Mouse (Mus musculus): ENCODE measurements around the gene Pcgf1. TPM values are rescaled to one million over a fixed set of nuclear protein-coding genes. Genes with fewer than 3 reads are reported as not detected.
A peak's percentile ranks its signal among the peaks of the same experiment; 100 is the strongest.

Gene Pcgf1
- polyA plus RNA-seq, 1 experiment from 2014 or later: 56.3 TPM

GRCm38 (mm10) chr6:83068706-83069487, 8.8 kb upstream of the Pcgf1 start:
- Histone ChIP-seq H3K9me3 (no peaks in the 10 kb centered on the region), H3K36me3 (replicated peaks) (no peaks in the 10 kb centered on the region), H3K4me2 (peak overlapping the region; percentile 38), H3K9ac (no peak overlapping the region), H3K27me3 (replicated peaks) (peaks cover 94% of the 10 kb centered on the region), H3K4me1 (peaks cover 27% of the 10 kb centered on the region), H3K4me3 (peak overlapping the region; percentile 25), H3K27ac (no peak overlapping the region)
- under 1% methylated on average over 81 of the region's 81 CpGs for WGBS
- ATAC-seq (replicated peaks): no peak

GRCm38 (mm10) chr6:83069488-83070246, 8.0 kb upstream of the Pcgf1 start:
- peak; percentile 51 for ATAC-seq (replicated peaks)
- no peaks in the 10 kb centered on the region for H3K9me3 ChIP-seq
- no peak overlapping the region for H3K9ac ChIP-seq
- WGBS: 1% methylated on average over 69 of the region's 69 CpGs
- no peak overlapping the region for H3K4me2 ChIP-seq
- peaks cover 94% of the 10 kb centered on the region for H3K27me3 ChIP-seq (replicated peaks)
- H3K36me3 ChIP-seq (replicated peaks): no peaks in the 10 kb centered on the region
- H3K27ac ChIP-seq: no peak overlapping the region
- H3K4me3 ChIP-seq: 0 out of 2 replicates have a peak overlapping the region, but pooled peaks have one; percentile 2
- peaks cover 27% of the 10 kb centered on the region for H3K4me1 ChIP-seq

- ATAC-seq (replicated peaks): no peak
- H3K27ac ChIP-seq: no peak within 1 kb of the TSS
- WGBS: 0% methylated on average over 9 of the region's 10 CpGs
- H3K4me1 ChIP-seq: peaks cover 27% of the 10 kb centered on the region
- no peak within 1 kb of the TSS for H3K4me2 ChIP-seq
- H3K4me3 ChIP-seq: peak within 1 kb of the TSS; percentile 25
- no peaks in the 10 kb centered on the region for H3K36me3 ChIP-seq (replicated peaks)
- H3K9me3 ChIP-seq: no peaks in the 10 kb centered on the region
- H3K27me3 ChIP-seq (replicated peaks): peaks cover 94% of the 10 kb centered on the region
- H3K9ac ChIP-seq: no peak within 1 kb of the TSS
Measured at GRCm38 (mm10) chr6:83070247-83070310, 7.6 kb upstream of the Pcgf1 start, which contains the start of gene Tlx2. TSS of gene Tlx2 (minus strand) at chr6:83070293.

- WGBS: 1% methylated on average over 56 of the region's 58 CpGs
- no peak overlapping the region for H3K27ac ChIP-seq
- H3K4me2 ChIP-seq: no peak overlapping the region
- H3K4me1 ChIP-seq: peaks cover 27% of the 10 kb centered on the region
- peaks cover 94% of the 10 kb centered on the region for H3K27me3 ChIP-seq (replicated peaks)
- no peak for ATAC-seq (replicated peaks)
- H3K9ac ChIP-seq: no peak overlapping the region
- H3K4me3 ChIP-seq: 0 out of 2 replicates have a peak overlapping the region, but pooled peaks have one; percentile 2
- no peaks in the 10 kb centered on the region for H3K36me3 ChIP-seq (replicated peaks)
- H3K9me3 ChIP-seq: no peaks in the 10 kb centered on the region
Measured at GRCm38 (mm10) chr6:83070311-83071219, 7.1 kb upstream of the Pcgf1 start.

GRCm38 (mm10) chr6:83071220-83071619, 6.4 kb upstream of the Pcgf1 start:
- Histone ChIP-seq H3K27me3 (replicated peaks) (peaks cover 94% of the 10 kb centered on the region), H3K4me2 (no peak overlapping the region), H3K9me3 (no peaks in the 10 kb centered on the region), H3K9ac (no peak overlapping the region), H3K4me1 (peaks cover 27% of the 10 kb centered on the region), H3K4me3 (no peak overlapping the region), H3K36me3 (replicated peaks) (no peaks in the 10 kb centered on the region), H3K27ac (no peak overlapping the region)
- WGBS: 1% methylated on average over 23 of the region's 24 CpGs
- 0 out of 2 replicates have a peak, but pooled peaks have one; percentile 13 for ATAC-seq (replicated peaks)

- Histone ChIP-seq H3K27me3 (replicated peaks) (peaks cover 60% of the 10 kb centered on the region), H3K4me3 (no peak overlapping the region), H3K4me2 (no peak overlapping the region), H3K27ac (no peak overlapping the region), H3K9me3 (no peaks in the 10 kb centered on the region), H3K36me3 (replicated peaks) (no peaks in the 10 kb centered on the region), H3K9ac (no peak overlapping the region), H3K4me1 (peaks cover 31% of the 10 kb centered on the region)
- WGBS: 12% methylated on average over 2 of the region's 2 CpGs
- ATAC-seq (replicated peaks): no peak
Measured at GRCm38 (mm10) chr6:83074979-83075378, 2.7 kb upstream of the Pcgf1 start.

- peak overlapping the region; percentile 95 for H3K4me2 ChIP-seq
- H3K27me3 ChIP-seq (replicated peaks): peaks cover 47% of the 10 kb centered on the region
- H3K36me3 ChIP-seq (replicated peaks): 0 out of 2 replicates have a peak, but pooled peaks cover 9% of the 10 kb centered on the region
- H3K4me3 ChIP-seq: peak overlapping the region; percentile 92
- ATAC-seq (replicated peaks): peak; percentile 91
- 0% methylated on average over 46 of the region's 46 CpGs for WGBS
- H3K9ac ChIP-seq: peak overlapping the region; percentile 88
- peak overlapping the region; percentile 95 for H3K27ac ChIP-seq
- H3K9me3 ChIP-seq: no peaks in the 10 kb centered on the region
- H3K4me1 ChIP-seq: peaks cover 26% of the 10 kb centered on the region
Measured at GRCm38 (mm10) chr6:83078324-83078858, 722 bp downstream of the Pcgf1 start.

- WGBS: 92% methylated on average over 5 of the region's 5 CpGs
- H3K4me2 ChIP-seq: no peak overlapping the region
- no peak for ATAC-seq (replicated peaks)
- no peaks in the 10 kb centered on the region for H3K9me3 ChIP-seq
- no peak overlapping the region for H3K4me3 ChIP-seq
- peaks cover 47% of the 10 kb centered on the region for H3K27me3 ChIP-seq (replicated peaks)
- no peak overlapping the region for H3K9ac ChIP-seq
- H3K36me3 ChIP-seq (replicated peaks): 0 out of 2 replicates have a peak, but pooled peaks cover 9% of the 10 kb centered on the region
- no peak overlapping the region for H3K27ac ChIP-seq
- H3K4me1 ChIP-seq: peaks cover 29% of the 10 kb centered on the region
Measured at GRCm38 (mm10) chr6:83080210-83080609, 2.5 kb downstream of the Pcgf1 start.

- ATAC-seq (replicated peaks): no peak
- Histone ChIP-seq H3K4me3 (no peak overlapping the region), H3K27me3 (replicated peaks) (peaks cover 66% of the 10 kb centered on the region), H3K9me3 (no peaks in the 10 kb centered on the region), H3K9ac (no peak overlapping the region), H3K36me3 (replicated peaks) (0 out of 2 replicates have a peak, but pooled peaks cover 9% of the 10 kb centered on the region), H3K4me2 (no peak overlapping the region), H3K4me1 (peaks cover 30% of the 10 kb centered on the region), H3K27ac (no peak overlapping the region)
- 12% methylated on average over 5 of the region's 5 CpGs for WGBS
Measured at GRCm38 (mm10) chr6:83083497-83083896, 5.8 kb downstream of the Pcgf1 start.

- no peak for ATAC-seq (replicated peaks)
- H3K4me1 ChIP-seq: peaks cover 23% of the 10 kb centered on the region
- no peaks in the 10 kb centered on the region for H3K9me3 ChIP-seq
- H3K27ac ChIP-seq: no peak overlapping the region
- 4% methylated on average over 6 of the region's 6 CpGs for WGBS
- no peak overlapping the region for H3K4me2 ChIP-seq
- H3K36me3 ChIP-seq (replicated peaks): 0 out of 2 replicates have a peak, but pooled peaks cover 9% of the 10 kb centered on the region
- no peak overlapping the region for H3K4me3 ChIP-seq
- H3K27me3 ChIP-seq (replicated peaks): peaks cover 74% of the 10 kb centered on the region
- H3K9ac ChIP-seq: no peak overlapping the region
Measured at GRCm38 (mm10) chr6:83084477-83084876, 6.8 kb downstream of the Pcgf1 start.

GRCm38 (mm10) chr6:83086121-83087035, 8.7 kb downstream of the Pcgf1 start, which contains the start of gene Lbx2:
TSS of gene Lbx2 (plus strand) at chr6:83086367.
- Histone ChIP-seq H3K9me3 (no peaks in the 10 kb centered on the region), H3K4me1 (peaks cover 14% of the 10 kb centered on the region; the same call in 1 of the 2 replicates), H3K4me2 (peak within 1 kb of the TSS; percentile 13), H3K9ac (no peak within 1 kb of the TSS), H3K4me3 (0 out of 2 replicates have a peak within 1 kb of the TSS, but pooled peaks have one; percentile 1), H3K27me3 (replicated peaks) (peaks cover 90% of the 10 kb centered on the region), H3K27ac (no peak within 1 kb of the TSS), H3K36me3 (replicated peaks) (no peaks in the 10 kb centered on the region)
- 4% methylated on average over 42 of the region's 42 CpGs for WGBS
- no peak for ATAC-seq (replicated peaks)
